In genomic region chr1:191432531-191432930, GRCm38 (mm10) we compare ENCODE assay signal across 8 mouse cellular contexts. TPM values are rescaled to one million over a fixed set of nuclear protein-coding genes. Genes with fewer than 3 reads are reported as not detected.
DNase-seq lines count a peak whose midpoint lies in the region; ATAC-seq and TF ChIP-seq lines count a peak whose summit lies in the region.
"Had no signal": no experiment of that assay in that cellular context is flagged by ENCODE, and none has a peak within 500 bp of the region (broad histone marks: within the 10 kb centered on the region; RNA-seq: fewer than 3 reads in every experiment).

No protein-coding gene starts in this region.

- no peaks in the 10 kb centered on the region for H3K9me3 ChIP-seq in limb, embryonic 15.5 days

- H3K4me2 ChIP-seq in limb, embryonic 15.5 days: peak overlapping the region; percentile 14; the same call in 1 of the 2 replicates

- no peaks in the 10 kb centered on the region for H3K36me3 ChIP-seq in thymus, adult 2 months (ENCODE audit: control insufficient read depth, insufficient read depth, low read length)
- no peaks in the 10 kb centered on the region for H3K36me3 ChIP-seq in limb, embryonic 15.5 days

- H3K27me3 ChIP-seq in thymus, adult 2 months (ENCODE audit: control insufficient read depth, insufficient read depth, low read length): no peaks in the 10 kb centered on the region
- no peaks in the 10 kb centered on the region for H3K27me3 ChIP-seq in limb, embryonic 15.5 days

- H3K9ac ChIP-seq in limb, embryonic 15.5 days: no peak overlapping the region

- no peak for DNase-seq in thymus, adult 2 months
- DNase-seq in thymus, postnatal 4 days: no peak
- no peak for DNase-seq in right cerebral cortex, adult 2 months (ENCODE audit: low spot score in 2 of 2)
- DNase-seq in adrenal gland, postnatal 4 days (ENCODE audit: low spot score in 2 of 2): no peak
- DNase-seq: cerebellum, adult 11-12 months had no signal

- H3K4me1 ChIP-seq in thymus, adult 2 months (replicated peaks; ENCODE audit: control insufficient read depth, insufficient read depth, low read length): peaks cover 11% of the 10 kb centered on the region
- peaks cover 14% of the 10 kb centered on the region for H3K4me1 ChIP-seq in limb, embryonic 15.5 days

- TF ChIP-seq POLR2A in thymus, adult 2 months (IDR thresholded peaks at IDR 0.05; ENCODE audit: control insufficient read depth, extremely low read depth, insufficient read depth, low read length, poor library complexity): no peak

- ATAC-seq in granulocyte monocyte progenitor cell, adult 5-6 weeks (replicated peaks; ENCODE audit: poor library complexity, severe bottlenecking): 0 out of 2 replicates have a peak, but pooled peaks have one; percentile 15
- no peak for ATAC-seq in limb, embryonic 15.5 days (ENCODE audit: insufficient number of reproducible peaks, low FRiP score, low TSS enrichment, low read depth)
- ATAC-seq in frontal cortex, adult (ENCODE audit: low TSS enrichment): no peak

- H3K4me3 ChIP-seq in thymus, adult 2 months (ENCODE audit: control insufficient read depth, insufficient read depth, low read length): peak overlapping the region; percentile 39
- H3K4me3 ChIP-seq in limb, embryonic 15.5 days: no peak overlapping the region

- no peak for TF ChIP-seq CTCF in thymus, adult 2 months (IDR thresholded peaks at IDR 0.05; ENCODE audit: borderline replicate concordance, control insufficient read depth, extremely low read depth, insufficient read depth, low read length, poor library complexity)

- no peak overlapping the region for H3K27ac ChIP-seq in thymus, adult 2 months (ENCODE audit: control insufficient read depth, insufficient read depth, low read length)
- H3K27ac ChIP-seq in limb, embryonic 15.5 days: no peak overlapping the region

- 59% methylated on average over 7 of the region's 7 CpGs for WGBS in thymus, adult 2 months
- 23% methylated on average over 7 of the region's 7 CpGs for WGBS in limb, embryonic 15.5 days

RNA-seq across cellular contexts. Expression of gene Ppp2r5a, which starts 29.5 kb away (rescaled TPM):
- 145 and 167 TPM in 2 replicates for polyA plus RNA-seq in thymus, adult 2 months (2012; rRNA removed)
- 117 and 162 TPM in 2 replicates for total RNA-seq in granulocyte monocyte progenitor cell, adult 5-6 weeks (2014; fragmentation: Nextera tagmentation)
- total RNA-seq in granulocyte monocyte progenitor cell, adult 5-6 weeks (2017): 122 and 183 TPM in 2 replicates
- polyA plus RNA-seq in limb, embryonic 15.5 days (2015; fragmentation: Nextera tagmentation; extraction: Ambion mirVana): 19.0 and 20.6 TPM in 2 replicates
- 100 to 1,000 TPM; 105 to 107 TPM for total RNA-seq in adrenal gland, postnatal 4 days (2021)
